Mouse (Mus musculus): Measurements from ENCODE around the gene Tirap. TPM values are rescaled to one million over a fixed set of nuclear protein-coding genes. Genes with fewer than 3 reads are reported as not detected.

Gene Tirap
- total RNA-seq, 1 experiment from 2014 or later, result 39.9 TPM

GRCm38 (mm10) chr9:35197625-35198024 is 2.5 kb downstream of the Tirap start:
- ATAC-seq (ENCODE audit: extremely low read depth, insufficient number of reproducible peaks, low FRiP score, poor library complexity, severe bottlenecking), result no peak

DNA sequence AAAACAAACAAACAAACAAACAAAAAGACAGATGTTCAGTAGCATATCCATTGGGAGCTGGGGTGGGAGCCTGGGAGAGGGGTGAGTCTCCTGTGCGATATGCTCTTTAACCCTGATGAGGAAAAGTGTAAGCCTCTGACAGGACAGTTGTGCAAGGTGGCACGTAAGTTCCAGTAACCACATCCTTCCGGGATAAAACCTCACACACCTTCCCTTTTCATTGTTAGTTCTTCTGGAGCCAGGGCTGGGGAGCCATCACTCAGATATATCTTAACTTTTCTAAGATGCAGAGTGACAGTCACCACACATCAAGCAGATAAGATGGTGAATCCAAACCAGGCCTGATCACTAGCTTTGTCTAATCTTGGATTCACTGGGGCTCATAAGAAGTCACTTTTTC is 6.0 kb downstream of the Tirap start:
- ATAC-seq (ENCODE audit: extremely low read depth, insufficient number of reproducible peaks, low FRiP score, poor library complexity, severe bottlenecking), result peak; percentile 44

DNA sequence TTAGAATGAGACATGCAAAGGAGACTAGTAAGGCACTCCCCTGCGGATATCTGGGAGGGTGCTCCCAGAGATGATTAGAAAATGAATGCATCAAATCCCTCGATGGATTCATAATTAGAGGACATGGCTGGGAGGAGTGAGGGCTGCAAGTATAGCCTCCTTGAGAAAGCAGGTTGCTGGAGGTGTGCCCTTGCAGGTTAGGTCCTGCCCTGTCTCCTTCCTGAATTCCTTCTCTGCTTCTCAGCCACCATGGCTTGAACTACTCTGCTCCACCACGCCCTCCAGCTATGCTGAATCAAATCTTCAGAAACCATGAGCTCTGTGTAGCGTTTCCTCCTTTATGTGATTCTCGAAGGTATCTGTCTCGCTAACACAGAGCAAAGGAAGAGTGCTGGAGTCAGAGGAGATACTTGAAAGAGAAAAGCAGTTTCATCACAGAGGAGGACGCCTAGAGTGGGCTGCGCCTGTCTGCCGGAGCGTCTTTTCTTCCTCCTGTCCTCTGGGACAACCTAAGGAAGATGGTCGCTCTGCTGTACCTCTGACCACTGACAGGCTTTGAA is 7.0 kb downstream of the Tirap start:
- ATAC-seq (ENCODE audit: extremely low read depth, insufficient number of reproducible peaks, low FRiP score, poor library complexity, severe bottlenecking), result no peak

DNA sequence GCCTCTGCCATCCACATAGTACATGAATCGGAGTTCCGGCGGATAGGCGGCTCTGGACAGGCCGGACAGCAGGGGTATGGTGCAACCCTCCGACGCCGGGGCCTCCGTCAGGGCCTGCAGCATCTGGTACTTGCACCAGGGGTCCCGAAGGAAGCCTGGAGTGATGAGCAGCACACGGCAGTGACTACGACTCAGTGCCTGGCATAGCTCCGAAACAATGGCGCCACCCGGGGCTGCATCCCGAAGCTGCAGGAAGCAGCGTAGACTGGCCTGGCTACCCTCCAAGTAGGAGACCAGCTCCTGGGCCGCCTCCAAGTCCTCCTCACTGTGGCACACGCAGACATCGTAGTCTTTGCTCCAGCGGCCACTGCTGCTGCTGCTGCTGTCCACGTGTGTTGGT is 11.4 kb downstream of the Tirap start:
- ATAC-seq (ENCODE audit: extremely low read depth, insufficient number of reproducible peaks, low FRiP score, poor library complexity, severe bottlenecking), result no peak

DNA sequence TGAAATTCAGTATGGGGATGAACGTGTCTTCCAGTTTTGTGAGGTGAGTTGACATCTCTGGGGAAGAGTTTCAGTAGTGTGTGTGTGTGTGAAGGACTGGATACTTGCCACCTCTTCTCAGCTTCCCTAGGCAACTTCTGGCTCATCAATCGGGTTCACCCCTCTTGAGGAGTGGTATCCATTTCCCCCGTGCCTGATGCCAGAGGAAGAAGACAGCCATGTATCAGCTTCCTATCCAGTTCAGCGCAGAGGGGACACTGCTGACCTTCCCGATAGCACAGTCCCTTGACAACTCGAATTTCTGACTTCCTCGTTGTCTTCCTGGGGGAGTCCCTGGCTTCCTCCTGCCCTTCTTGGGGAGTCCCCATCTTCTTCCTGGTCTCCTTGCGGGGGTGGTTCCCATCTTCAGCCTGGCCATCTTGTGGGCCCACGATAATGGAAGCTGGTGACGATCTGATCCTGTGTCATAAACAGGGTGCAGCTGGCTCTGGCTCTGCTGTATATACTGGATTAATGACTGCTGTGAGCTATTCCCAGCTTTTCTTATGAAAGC is 12.7 kb downstream of the Tirap start:
- no peak for ATAC-seq (ENCODE audit: extremely low read depth, insufficient number of reproducible peaks, low FRiP score, poor library complexity, severe bottlenecking)

- ATAC-seq (ENCODE audit: extremely low read depth, insufficient number of reproducible peaks, low FRiP score, poor library complexity, severe bottlenecking), result no peak
These were observed 13.7 kb downstream of the Tirap start for GRCm38 (mm10) chr9:35186430-35186829.

- no peak for ATAC-seq (ENCODE audit: extremely low read depth, insufficient number of reproducible peaks, low FRiP score, poor library complexity, severe bottlenecking)
These were observed 16.7 kb downstream of the Tirap start for GRCm38 (mm10) chr9:35183359-35183758.

DNA sequence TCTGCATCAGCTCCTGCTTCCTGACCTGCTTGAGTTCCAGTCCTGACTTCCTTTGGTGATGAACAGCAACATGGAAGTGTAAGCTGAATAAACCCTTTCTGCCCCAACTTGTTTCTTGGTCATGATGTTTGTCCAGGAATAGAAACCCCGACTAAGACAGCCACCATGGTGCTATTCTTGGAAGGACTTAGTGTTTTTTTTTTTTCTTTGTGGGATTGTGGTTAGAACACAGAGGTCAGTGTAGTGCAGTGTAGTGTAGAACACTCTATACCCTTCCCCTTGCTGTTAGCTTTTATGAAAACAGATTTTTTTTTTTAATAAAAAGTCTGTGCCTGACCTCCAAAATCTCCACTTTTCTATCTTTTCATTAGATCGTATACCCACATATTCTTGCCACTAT is 17.3 kb downstream of the Tirap start:
- ATAC-seq (ENCODE audit: extremely low read depth, insufficient number of reproducible peaks, low FRiP score, poor library complexity, severe bottlenecking), result no peak

- no peak for ATAC-seq (ENCODE audit: extremely low read depth, insufficient number of reproducible peaks, low FRiP score, poor library complexity, severe bottlenecking)
These were observed 23.9 kb downstream of the Tirap start for GRCm38 (mm10) chr9:35176124-35176659.

GRCm38 (mm10) chr9:35175251-35176123 is 24.6 kb downstream of the Tirap start, which contains the start of gene Dcps:
Dcps (minus strand) TSS chr9:35176061.
- peak; percentile 100 for ATAC-seq (ENCODE audit: extremely low read depth, insufficient number of reproducible peaks, low FRiP score, poor library complexity, severe bottlenecking)

GRCm38 (mm10) chr9:35173331-35173730 is 26.8 kb downstream of the Tirap start:
- ATAC-seq (ENCODE audit: extremely low read depth, insufficient number of reproducible peaks, low FRiP score, poor library complexity, severe bottlenecking), result no peak

- no peak for ATAC-seq (ENCODE audit: extremely low read depth, insufficient number of reproducible peaks, low FRiP score, poor library complexity, severe bottlenecking)
These were observed 30.0 kb downstream of the Tirap start for GRCm38 (mm10) chr9:35170071-35170470.

DNA sequence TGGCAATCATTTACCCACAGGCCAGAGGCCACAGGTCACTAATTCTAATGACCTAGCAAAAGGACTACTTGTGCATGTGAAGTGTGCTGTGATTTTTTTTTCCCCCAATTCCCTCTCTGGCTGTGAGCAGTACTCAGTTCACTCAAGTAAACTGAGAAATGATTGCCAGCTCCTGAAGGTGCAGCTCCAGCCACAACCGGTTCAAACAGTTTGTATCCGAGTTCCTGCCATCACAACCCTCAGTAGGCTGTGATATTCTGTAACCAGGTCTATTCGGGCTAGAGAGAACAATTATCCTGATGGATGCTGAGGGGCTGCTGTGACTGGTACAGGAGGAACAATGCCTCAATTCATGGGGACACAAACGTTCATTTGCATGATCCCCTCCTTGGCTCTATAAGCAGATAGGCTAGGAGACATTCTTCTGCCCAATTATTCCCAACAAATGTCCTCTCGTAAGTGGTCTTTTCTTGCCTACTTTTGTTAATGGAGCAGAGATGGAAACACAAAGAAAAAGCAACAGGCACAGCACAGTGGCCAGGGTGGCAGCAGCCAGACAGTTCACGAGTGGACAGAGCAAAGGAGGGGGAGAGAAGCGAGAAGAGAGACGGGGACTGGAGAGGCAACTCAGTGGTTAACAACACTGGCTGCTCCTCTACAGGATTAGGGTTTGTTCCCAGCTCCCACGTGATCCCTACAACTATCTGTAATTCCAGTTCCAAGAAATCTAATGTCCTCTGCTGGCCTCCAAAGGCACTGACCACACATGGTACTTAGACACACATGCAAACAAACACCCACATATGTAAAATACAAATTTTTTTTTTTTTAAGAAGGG is 33.1 kb downstream of the Tirap start:
- ATAC-seq (ENCODE audit: extremely low read depth, insufficient number of reproducible peaks, low FRiP score, poor library complexity, severe bottlenecking), result no peak

- ATAC-seq (ENCODE audit: extremely low read depth, insufficient number of reproducible peaks, low FRiP score, poor library complexity, severe bottlenecking), result peak; percentile 56; the same call in 1 of the 2 replicates
These were observed 33.8 kb downstream of the Tirap start for GRCm38 (mm10) chr9:35166144-35166797.

DNA sequence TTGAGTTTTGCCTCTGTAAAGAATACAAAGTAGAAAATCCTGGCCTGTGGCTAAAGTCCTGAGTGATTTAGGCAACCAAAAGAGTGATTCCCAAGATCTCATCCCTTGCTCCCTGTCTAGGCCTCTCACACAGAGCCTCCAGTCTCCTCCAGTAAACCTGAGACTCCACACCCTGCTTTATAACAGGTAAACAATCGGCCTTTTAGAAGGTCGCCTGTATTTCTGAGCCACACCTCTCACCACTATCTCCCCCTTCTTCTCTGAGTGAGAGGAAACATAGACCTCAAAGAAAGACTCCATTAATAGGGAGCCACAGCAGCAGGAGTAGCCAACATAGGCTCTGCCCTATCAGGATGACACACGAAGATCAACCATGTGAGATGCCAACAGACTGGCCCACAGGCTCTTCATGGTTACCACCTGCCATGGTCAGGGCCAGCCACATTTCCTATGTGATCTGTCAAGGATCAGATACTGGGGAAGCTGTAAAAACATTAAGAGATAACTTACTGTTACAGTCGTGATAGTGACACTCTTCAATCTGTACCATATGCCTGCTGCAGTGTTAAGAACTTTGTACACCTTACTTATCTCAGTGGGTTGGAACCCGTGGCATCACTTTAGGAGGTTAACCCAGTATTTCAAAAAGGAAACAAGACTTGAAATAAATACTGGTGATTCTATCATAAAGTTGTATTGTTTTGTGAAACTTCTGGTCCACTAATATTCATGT is 35.8 kb downstream of the Tirap start:
- ATAC-seq (ENCODE audit: extremely low read depth, insufficient number of reproducible peaks, low FRiP score, poor library complexity, severe bottlenecking), result no peak

- ATAC-seq (ENCODE audit: extremely low read depth, insufficient number of reproducible peaks, low FRiP score, poor library complexity, severe bottlenecking), result no peak
These were observed 36.9 kb downstream of the Tirap start for GRCm38 (mm10) chr9:35163011-35163690.

- ATAC-seq (ENCODE audit: extremely low read depth, insufficient number of reproducible peaks, low FRiP score, poor library complexity, severe bottlenecking), result no peak
These were observed 38.4 kb downstream of the Tirap start for GRCm38 (mm10) chr9:35161721-35162120.
